Mouse (Mus musculus) G1E (cell line): ENCODE measurements at regions not wholly inside any gene's neighbourhood (a gene's known extent, or its start where the extent isn't known, plus 50 kb on each side); places are given as distances from the start of the nearest gene placed in this dataset.

Experiments used
- CTCF ChIP-seq: IDR thresholded peaks from 2 replicates; pipeline ENCODE4 v1.5.1; 2012; ENCODE audit warnings: low read depth, low read length, inconsistent platforms, mixed read lengths
- TAL1 ChIP-seq: conservative IDR thresholded peaks from 2 replicates; pipeline ENCODE4 v1.6.1; 2012; ENCODE audit warnings: low read depth, low read length, inconsistent platforms, mixed read lengths

DNA sequence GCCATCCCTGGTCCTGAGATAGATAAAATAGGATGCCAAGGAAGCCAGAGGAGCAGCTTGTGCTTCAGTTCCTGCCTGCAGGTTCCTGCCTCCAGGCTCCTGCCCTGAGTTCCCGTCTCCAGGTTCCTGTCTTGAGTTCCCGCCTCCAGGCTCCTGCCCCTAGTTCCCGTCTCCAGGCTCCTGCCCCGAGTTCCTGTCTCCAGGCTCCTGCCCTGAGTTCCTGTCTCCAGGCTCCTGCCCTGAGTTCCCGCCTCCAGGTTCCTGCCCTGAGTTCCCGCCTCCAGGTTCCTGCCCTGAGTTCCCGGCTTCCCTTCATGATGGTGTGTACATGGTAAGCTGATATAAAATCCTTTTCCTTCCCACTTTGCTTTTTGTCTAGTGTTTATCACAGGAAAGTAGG is 86.8 kb upstream of the Armc2 start:
- no peak for TF ChIP-seq CTCF
- no peak for TF ChIP-seq TAL1
